ENCODE assay signal across 14 mouse cellular contexts in the genomic region with DNA sequence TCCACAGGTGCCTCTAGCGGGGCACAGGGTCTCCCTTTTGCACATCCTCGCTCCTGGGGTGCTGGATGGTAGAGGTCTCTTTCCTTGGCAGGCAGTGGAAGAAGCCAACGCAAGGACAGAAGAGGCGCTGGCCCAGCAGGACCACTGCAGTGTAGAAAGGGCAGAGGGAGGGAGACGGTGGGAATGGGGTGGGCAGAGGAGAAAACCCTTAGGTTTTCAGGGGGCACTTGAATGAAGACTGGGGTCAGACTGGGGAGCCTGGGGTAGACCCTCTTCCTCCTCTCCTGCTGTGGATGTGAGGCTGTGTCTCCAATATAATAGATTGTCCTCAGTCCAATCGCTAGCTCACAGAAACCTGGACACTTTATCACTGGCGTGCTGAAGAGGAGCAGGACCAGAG. TPM values are rescaled to one million over a fixed set of nuclear protein-coding genes. Genes with fewer than 3 reads are reported as not detected.
DNase-seq lines count a peak whose midpoint lies in the region; ATAC-seq and TF ChIP-seq lines count a peak whose summit lies in the region.
"Had no signal": no experiment of that assay in that cellular context is flagged by ENCODE, and none has a peak within 500 bp of the region (broad histone marks: within the 10 kb centered on the region; RNA-seq: fewer than 3 reads in every experiment).

No protein-coding gene starts in this region.

- no peak for TF ChIP-seq CTCF in heart, adult 2 months (IDR thresholded peaks at IDR 0.05)
- TF ChIP-seq CTCF in intestine, postnatal 0 days (IDR thresholded peaks at IDR 0.05; ENCODE audit: low read depth): no peak
- TF ChIP-seq CTCF in stomach, postnatal 0 days (IDR thresholded peaks at IDR 0.05; ENCODE audit: low read depth): no peak

- no peaks in the 10 kb centered on the region for H3K36me3 ChIP-seq in heart, embryonic 14.5 days (ENCODE audit: control insufficient read depth, insufficient read depth, low read length)
- no peaks in the 10 kb centered on the region for H3K36me3 ChIP-seq in heart, adult 2 months (ENCODE audit: control insufficient read depth, insufficient read depth, low read length)
- H3K36me3 ChIP-seq in neural tube, embryonic 12.5 days: no peaks in the 10 kb centered on the region
- H3K36me3 ChIP-seq in intestine, postnatal 0 days (ENCODE audit: control insufficient read depth, insufficient read depth): no peaks in the 10 kb centered on the region
- no peaks in the 10 kb centered on the region for H3K36me3 ChIP-seq in stomach, postnatal 0 days (ENCODE audit: control insufficient read depth, insufficient read depth, low read length)

- H3K27me3 ChIP-seq in heart, embryonic 14.5 days (ENCODE audit: control insufficient read depth, insufficient read depth, low read length): peaks cover 74% of the 10 kb centered on the region
- peaks cover 14% of the 10 kb centered on the region for H3K27me3 ChIP-seq in heart, adult 2 months (ENCODE audit: control insufficient read depth, insufficient read depth, low read length)
- H3K27me3 ChIP-seq in neural tube, embryonic 12.5 days (replicated peaks): peaks cover 65% of the 10 kb centered on the region
- H3K27me3 ChIP-seq in intestine, postnatal 0 days (replicated peaks; ENCODE audit: control insufficient read depth, insufficient read depth, low read length): peaks cover 49% of the 10 kb centered on the region
- H3K27me3 ChIP-seq in stomach, postnatal 0 days (ENCODE audit: control insufficient read depth, insufficient read depth, low read length): no peaks in the 10 kb centered on the region; the same call in 1 of the 2 replicates

- peaks cover 5 to 20% of the 10 kb centered on the region in 2 experiments; a peak in 3 of 4 replicates for H3K4me1 ChIP-seq in heart, embryonic 14.5 days (ENCODE audit: control insufficient read depth in 2 of 2, insufficient read depth in 2 of 2, low read length in 2 of 2)
- 0 out of 2 replicates have a peak, but pooled peaks cover 1% of the 10 kb centered on the region for H3K4me1 ChIP-seq in heart, adult 2 months (ENCODE audit: control insufficient read depth, insufficient read depth, low read length)
- peaks cover 24% of the 10 kb centered on the region for H3K4me1 ChIP-seq in neural tube, embryonic 12.5 days
- no peaks in the 10 kb centered on the region; the same call in 1 of the 2 replicates for H3K4me1 ChIP-seq in intestine, postnatal 0 days (replicated peaks; ENCODE audit: control insufficient read depth, insufficient read depth, low read length)
- H3K4me1 ChIP-seq in stomach, postnatal 0 days (replicated peaks; ENCODE audit: control insufficient read depth, insufficient read depth): peaks cover 4% of the 10 kb centered on the region; the same call in 1 of the 2 replicates

- no peak for ATAC-seq in heart, embryonic 14.5 days (ENCODE audit: insufficient number of reproducible peaks, insufficient read depth, low FRiP score, low read depth)
- ATAC-seq in neural tube, embryonic 12.5 days (ENCODE audit: low FRiP score, low read depth): no peak
- ATAC-seq in intestine, postnatal 0 days: no peak
- no peak for ATAC-seq in stomach, postnatal 0 days (ENCODE audit: low FRiP score, low TSS enrichment)

- intact Hi-C loops in heart, adult 2 months (cut with DNase I): no loop called here
- intact Hi-C loops in left cerebral cortex, postnatal 14 days (cut with DNase I): loop anchor here (5.0 kb wide), 1 partner anchor 60 kb away; no protein-coding TSS in a partner anchor

- no peak for TF ChIP-seq POLR2A in heart, adult 2 months (IDR thresholded peaks at IDR 0.05; ENCODE audit: insufficient read depth, low read depth, low read length)

- no peak for TF ChIP-seq EP300 in heart, adult 2 months (IDR thresholded peaks at IDR 0.05; ENCODE audit: insufficient read depth, low read depth, low read length)
- no peak for TF ChIP-seq EP300 in stomach, postnatal 0 days (optimal IDR thresholded peaks at IDR 0.05)

- 29% methylated on average over 7 of the region's 7 CpGs for WGBS in heart, embryonic 14.5 days
- 56% methylated on average over 7 of the region's 7 CpGs for WGBS in heart, adult 2 months
- WGBS in neural tube, embryonic 12.5 days: 21% methylated on average over 7 of the region's 7 CpGs
- WGBS in intestine, postnatal 0 days: 44% methylated on average over 7 of the region's 7 CpGs
- 53% methylated on average over 7 of the region's 7 CpGs for WGBS in stomach, postnatal 0 days

- H3K79me2 ChIP-seq in heart, adult 2 months (replicated peaks; ENCODE audit: control insufficient read depth, insufficient read depth, low read length): no peaks in the 10 kb centered on the region

- H3K9me3 ChIP-seq in heart, embryonic 14.5 days (ENCODE audit: control insufficient read depth, low read length): no peaks in the 10 kb centered on the region
- H3K9me3 ChIP-seq in neural tube, embryonic 12.5 days: no peaks in the 10 kb centered on the region
- no peaks in the 10 kb centered on the region for H3K9me3 ChIP-seq in intestine, postnatal 0 days (ENCODE audit: control insufficient read depth)
- H3K9me3 ChIP-seq in stomach, postnatal 0 days (ENCODE audit: control insufficient read depth, low read length): no peaks in the 10 kb centered on the region

- H3K9ac ChIP-seq in heart, embryonic 14.5 days (ENCODE audit: low read length): no peak overlapping the region
- no peak overlapping the region for H3K9ac ChIP-seq in heart, adult 2 months (ENCODE audit: low read depth, low read length)
- H3K9ac ChIP-seq in neural tube, embryonic 12.5 days: no peak overlapping the region
- H3K9ac ChIP-seq in intestine, postnatal 0 days (ENCODE audit: low read depth, low read length): no peak overlapping the region
- H3K9ac ChIP-seq in stomach, postnatal 0 days (ENCODE audit: low read length): no peak overlapping the region

- DNase-seq in heart, adult 2 months: no peak
- no peak for DNase-seq in neural tube, embryonic 10.5 days (ENCODE audit: extremely low spot score, low spot score)
- no peak for DNase-seq in stomach, postnatal 0 days (ENCODE audit: low spot score)
- DNase-seq in left cerebral cortex, postnatal 14 days (ENCODE audit: low spot score in 2 of 2): no peak
- DNase-seq in layer of hippocampus, adult 9-11 months: no peak
- DNase-seq: adrenal gland, adult 8-10 months; kidney, adult 11 months; left cerebral cortex, postnatal 4 days; lung, embryonic 14.5 days; right cerebral cortex, postnatal 4 days had no signal

- H3K27ac ChIP-seq in heart, embryonic 14.5 days (replicated peaks in 1 of 2; ENCODE audit: control insufficient read depth in 1 of 2, insufficient read depth in 1 of 2, low read depth in 2 of 2, low read length in 2 of 2): no peak overlapping the region
- H3K27ac ChIP-seq in heart, adult 2 months: no peak overlapping the region
- no peak overlapping the region for H3K27ac ChIP-seq in neural tube, embryonic 12.5 days
- no peak overlapping the region for H3K27ac ChIP-seq in intestine, postnatal 0 days (ENCODE audit: low read depth, low read length)
- H3K27ac ChIP-seq in stomach, postnatal 0 days (replicated peaks): no peak overlapping the region

- no peak overlapping the region for H3K4me3 ChIP-seq in heart, embryonic 14.5 days (ENCODE audit: control insufficient read depth in 1 of 2, insufficient read depth in 1 of 2, low read depth in 1 of 2, low read length in 2 of 2)
- H3K4me3 ChIP-seq in heart, adult 2 months: no peak overlapping the region
- H3K4me3 ChIP-seq in neural tube, embryonic 12.5 days: 0 out of 2 replicates have a peak overlapping the region, but pooled peaks have one; percentile 4
- peak overlapping the region; percentile 54; the same call in 1 of the 2 replicates for H3K4me3 ChIP-seq in intestine, postnatal 0 days (ENCODE audit: low read depth, low read length)
- H3K4me3 ChIP-seq in stomach, postnatal 0 days (ENCODE audit: low read depth, low read length): no peak overlapping the region

- H3K4me2 ChIP-seq in heart, embryonic 14.5 days (ENCODE audit: low read length): 0 out of 2 replicates have a peak overlapping the region, but pooled peaks have one; percentile 96
- H3K4me2 ChIP-seq in neural tube, embryonic 12.5 days (replicated peaks): peak overlapping the region; percentile 86
- H3K4me2 ChIP-seq in intestine, postnatal 0 days (replicated peaks; ENCODE audit: low read depth): peak overlapping the region; percentile 86; the same call in 1 of the 2 replicates
- H3K4me2 ChIP-seq in stomach, postnatal 0 days (replicated peaks; ENCODE audit: low read depth): 0 out of 2 replicates have a peak overlapping the region, but pooled peaks have one; percentile 84

RNA-seq across cellular contexts. Expression of a gene that starts 1.1 kb away (rescaled TPM):
- 0.08 and 0.42 TPM in 2 replicates for polyA plus RNA-seq in heart, embryonic 14.5 days (2014; fragmentation: Nextera tagmentation; extraction: Ambion mirVana)
- total RNA-seq in heart, adult 2 months (2021): under 1 TPM in 1 of 2 experiments, not detected in 1; 0.05 TPM
- polyA plus RNA-seq in heart, adult 2 months (2012; rRNA removed): 0.04 and 0.06 TPM in 2 replicates
- 7.8 and 9.8 TPM in 2 replicates for polyA plus RNA-seq in neural tube, embryonic 12.5 days (2016; fragmentation: Nextera tagmentation; extraction: Ambion mirVana)
- 0.48 and 0.84 TPM in 2 replicates for polyA plus RNA-seq in intestine, postnatal 0 days (2015; fragmentation: Nextera tagmentation; extraction: Ambion mirVana)
- 0.50 and 0.58 TPM in 2 replicates for polyA plus RNA-seq in stomach, postnatal 0 days (2015; fragmentation: Nextera tagmentation; extraction: Ambion mirVana)
- total RNA-seq in left cerebral cortex, postnatal 14 days (2021): 10 to 100 TPM; 35.2 to 36.0 TPM
- total RNA-seq: CH12.LX had no signal

Comparison
In these comparisons a context has a peak if more than half of its experiments do, and no peak if none do; other contexts are left out.
1. H3K4me3 ChIP-seq: peak in neural tube, embryonic 12.5 days (single experiment) and intestine, postnatal 0 days (single experiment); none in heart, embryonic 14.5 days (0 of 2), heart, adult 2 months (single experiment) and stomach, postnatal 0 days (single experiment).
2. Peak in every context shown above with its lines, with median percentiles within 50 percentile points of each other: H3K4me2 ChIP-seq.